In genomic region chr14:46831837-46832333, GRCm38 (mm10) we compare ENCODE assay signal across 7 mouse cellular contexts. TPM values are rescaled to one million over a fixed set of nuclear protein-coding genes. Genes with fewer than 3 reads are reported as not detected.
A peak's percentile ranks its signal among the peaks of the same experiment; 100 is the strongest.
DNase-seq lines count a peak whose midpoint lies in the region; ATAC-seq lines count a peak whose summit lies in the region.

Gene Cgrrf1 (plus strand): TSS chr14:46832125.

- intact Hi-C loops in left cerebral cortex, postnatal 36 days (cut with DNase I): loop anchor here (2.0 kb wide), 1 partner anchor 51 kb away; the partner anchor contains the start of gene Samd4

- ATAC-seq in intestine, embryonic 16.5 days: peak; percentile 99
- peak; percentile 100 for ATAC-seq in midbrain, embryonic 11.5 days (ENCODE audit: low FRiP score)

- peak within 1 kb of the TSS; percentile 87 for H3K9ac ChIP-seq in intestine, embryonic 16.5 days (ENCODE audit: low read depth, low read length)
- H3K9ac ChIP-seq in midbrain, embryonic 11.5 days (ENCODE audit: low read length): peak within 1 kb of the TSS; percentile 84

- no peaks in the 10 kb centered on the region for H3K9me3 ChIP-seq in intestine, embryonic 16.5 days (ENCODE audit: control insufficient read depth, low read length)
- no peaks in the 10 kb centered on the region for H3K9me3 ChIP-seq in midbrain, embryonic 11.5 days (ENCODE audit: control insufficient read depth, low read length)

- peak; percentile 97 for DNase-seq in adrenal gland, adult 8-10 months
- DNase-seq in embryo, embryonic 9.5 days (ENCODE audit: extremely low spot score): peak; percentile 94
- peak; percentile 86 to 95 for DNase-seq in gastrocnemius, postnatal 4 days (ENCODE audit: low spot score in 2 of 2)
- peak; percentile 92 to 93 for DNase-seq in left cerebral cortex, postnatal 36 days (ENCODE audit: low spot score in 2 of 2)
- peak; percentile 99 for DNase-seq in midbrain, embryonic 11.5 days (ENCODE audit: low spot score, missing footprints)
- peak; percentile 96 for DNase-seq in skeletal muscle tissue, adult 2 months (ENCODE audit: low read depth, low spot score)

- H3K4me3 ChIP-seq in intestine, embryonic 16.5 days (ENCODE audit: low read length): peak within 1 kb of the TSS; percentile 83
- H3K4me3 ChIP-seq in midbrain, embryonic 11.5 days (ENCODE audit: low read depth, low read length): peak within 1 kb of the TSS; percentile 86

- peaks cover 6% of the 10 kb centered on the region for H3K4me1 ChIP-seq in intestine, embryonic 16.5 days (ENCODE audit: control insufficient read depth, insufficient read depth, low read length)
- peaks cover 7% of the 10 kb centered on the region for H3K4me1 ChIP-seq in midbrain, embryonic 11.5 days (ENCODE audit: control insufficient read depth, insufficient read depth, low read length)

- H3K27me3 ChIP-seq in intestine, embryonic 16.5 days (replicated peaks; ENCODE audit: control insufficient read depth, insufficient read depth, low read length): 0 out of 2 replicates have a peak, but pooled peaks cover 3% of the 10 kb centered on the region
- no peaks in the 10 kb centered on the region for H3K27me3 ChIP-seq in midbrain, embryonic 11.5 days (ENCODE audit: control insufficient read depth, insufficient read depth, low read length)

- H3K27ac ChIP-seq in intestine, embryonic 16.5 days (ENCODE audit: low read length): peak within 1 kb of the TSS; percentile 79
- H3K27ac ChIP-seq in midbrain, embryonic 11.5 days (ENCODE audit: low read depth, low read length): no peak within 1 kb of the TSS

- H3K36me3 ChIP-seq in intestine, embryonic 16.5 days (ENCODE audit: control insufficient read depth, insufficient read depth, low read length): no peaks in the 10 kb centered on the region
- no peaks in the 10 kb centered on the region for H3K36me3 ChIP-seq in midbrain, embryonic 11.5 days (ENCODE audit: control insufficient read depth, insufficient read depth, low read length)

- WGBS in intestine, embryonic 16.5 days: under 1% methylated on average over 32 of the region's 32 CpGs
- WGBS in midbrain, embryonic 11.5 days: 0% methylated on average over 32 of the region's 32 CpGs

- peak within 1 kb of the TSS; percentile 87 for H3K4me2 ChIP-seq in intestine, embryonic 16.5 days (ENCODE audit: low read depth, low read length)
- H3K4me2 ChIP-seq in midbrain, embryonic 11.5 days: peak within 1 kb of the TSS; percentile 71

RNA-seq across cellular contexts. Expression of gene Cgrrf1, which starts in this region (rescaled TPM):
- total RNA-seq in adrenal gland, adult 8-10 months (2022): 10 to 100 TPM; 45.7 to 61.9 (median 57.2) TPM
- 10 to 100 TPM; 31.2 to 33.3 TPM for total RNA-seq in gastrocnemius, postnatal 4 days (2021)
- polyA plus RNA-seq in intestine, embryonic 16.5 days (2015; fragmentation: Nextera tagmentation; extraction: Ambion mirVana): 21.9 and 24.0 TPM in 2 replicates
- total RNA-seq in left cerebral cortex, postnatal 36 days (2021): 10 to 100 TPM; 34.5 to 36.3 TPM
- 38.6 and 38.7 TPM in 2 replicates for polyA plus RNA-seq in midbrain, embryonic 11.5 days (2014; fragmentation: Nextera tagmentation; extraction: Ambion mirVana)
